Mouse (Mus musculus) cerebellum, adult 9-11 months (tissue): Measurements from ENCODE around the gene Degs2.

Experiments used
- DNase-seq: peaks from one replicate; pipeline ENCODE4 v3.0.0; 2022

The Degs2 gene

DNA sequence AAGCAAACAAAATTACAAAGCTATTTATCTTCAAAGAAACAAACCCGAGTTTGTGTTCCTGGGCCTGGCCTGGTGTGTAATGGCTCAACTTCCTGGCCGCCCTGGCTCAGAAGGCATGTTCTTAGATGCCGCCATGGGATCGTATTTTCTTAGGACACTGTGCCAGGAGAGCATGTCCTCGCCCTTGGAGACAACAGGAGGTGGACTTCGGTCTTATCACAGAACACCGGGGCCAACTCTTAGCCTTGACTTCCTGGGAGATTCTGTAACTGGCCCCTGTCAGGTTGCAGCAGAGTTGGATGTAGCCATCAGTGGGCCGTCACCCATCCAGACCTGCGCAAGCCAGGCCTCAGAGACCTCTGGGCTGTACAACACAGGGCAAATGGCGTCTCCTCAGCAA, 2.5 kb downstream of the Degs2 start:
- DNase-seq: no peak

GRCm38 (mm10) chr12:108698697-108699471, 3.2 kb downstream of the Degs2 start:
- DNase-seq: no peak

DNA sequence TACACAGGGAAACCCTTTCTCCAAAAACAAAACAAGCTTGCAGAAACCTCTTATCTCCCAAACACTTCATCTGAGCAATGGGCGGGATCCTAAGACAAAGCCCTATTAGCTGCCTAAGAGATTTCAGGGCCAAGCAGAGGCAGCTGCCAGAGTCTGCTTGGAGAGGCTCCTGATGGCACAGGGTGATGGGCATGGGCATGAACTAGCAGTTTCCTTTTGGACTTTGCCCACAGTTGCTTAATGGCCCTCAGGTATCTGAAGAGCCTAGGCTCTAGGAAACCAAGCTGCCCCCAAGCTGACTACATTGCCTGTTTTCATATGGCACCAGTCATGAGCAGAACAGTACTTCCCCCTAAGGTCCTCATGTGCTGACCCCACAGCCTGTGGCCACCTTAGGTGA, 7.9 kb downstream of the Degs2 start:
- no peak for DNase-seq

DNA sequence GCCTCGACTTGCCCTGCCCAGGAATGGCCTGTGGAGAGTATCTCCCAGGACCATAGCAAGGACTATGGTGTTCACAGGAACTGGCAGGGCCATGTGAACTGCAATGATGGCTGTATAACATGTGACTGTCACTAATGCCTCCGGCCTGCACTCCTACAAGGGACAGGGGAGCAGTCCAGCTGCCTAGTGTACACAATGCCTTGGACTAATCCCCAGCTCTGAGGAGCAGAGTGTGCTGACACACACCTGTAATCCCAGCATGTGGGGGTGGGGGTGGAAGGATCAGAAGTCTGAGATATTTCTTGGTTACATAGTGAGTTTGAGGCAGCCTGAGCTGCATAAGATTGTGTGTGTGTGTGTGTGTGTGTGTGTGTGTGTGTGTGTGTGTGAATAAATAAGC, 8.5 kb downstream of the Degs2 start:
- DNase-seq: no peak

- DNase-seq: no peak
Observed at GRCm38 (mm10) chr12:108690529-108690928, 11.6 kb downstream of the Degs2 start.

DNA sequence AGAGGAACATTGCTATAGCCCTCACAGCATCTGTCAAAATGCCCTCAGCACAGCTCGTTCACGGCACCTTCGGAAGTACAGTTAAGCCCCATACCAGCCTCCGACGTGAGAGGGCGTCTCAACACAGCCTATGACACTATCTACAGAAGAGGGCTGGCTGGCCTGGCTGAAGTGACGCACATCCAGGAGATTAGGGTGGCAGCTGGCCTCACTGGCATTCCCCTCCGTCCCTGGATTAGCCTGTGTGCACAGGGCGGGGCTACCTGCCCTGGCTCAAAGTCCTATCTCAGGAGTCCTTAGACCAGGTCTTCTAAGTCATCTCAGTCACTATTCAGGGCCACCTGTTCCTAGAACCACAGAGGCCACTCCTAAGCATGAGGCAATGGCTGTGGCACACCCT, 12.9 kb downstream of the Degs2 start:
- no peak for DNase-seq

GRCm38 (mm10) chr12:108686926-108687325, 15.2 kb downstream of the Degs2 start:
- DNase-seq: no peak

GRCm38 (mm10) chr12:108686463-108686862, 15.7 kb downstream of the Degs2 start:
- no peak for DNase-seq

GRCm38 (mm10) chr12:108682240-108683023, 19.7 kb downstream of the Degs2 start:
- DNase-seq: no peak

DNA sequence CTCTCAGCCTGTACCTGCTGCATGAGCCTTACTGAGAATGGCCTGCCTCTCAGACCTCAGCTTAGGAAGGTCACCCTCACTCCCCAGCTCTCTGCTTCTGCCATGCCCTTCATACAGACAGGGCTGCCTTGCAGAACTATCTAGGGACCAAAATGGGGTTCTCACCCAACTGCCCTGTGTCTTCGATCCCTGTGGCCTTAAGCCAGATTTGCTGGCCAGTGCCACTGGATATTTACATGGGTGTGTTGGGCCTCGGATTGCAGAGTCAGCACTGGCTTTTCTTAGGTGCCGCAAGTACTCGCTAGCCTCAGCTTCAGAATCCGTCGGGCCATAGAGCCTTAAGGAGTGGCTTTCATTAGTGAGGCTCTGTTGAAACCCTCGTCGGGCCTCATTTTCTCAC, 21.3 kb downstream of the Degs2 start:
- DNase-seq: no peak

GRCm38 (mm10) chr12:108678366-108678765, 23.7 kb downstream of the Degs2 start:
- no peak for DNase-seq

GRCm38 (mm10) chr12:108677116-108677515, 25.0 kb downstream of the Degs2 start:
- no peak for DNase-seq

- no peak for DNase-seq
Observed at GRCm38 (mm10) chr12:108675614-108676401, 26.3 kb downstream of the Degs2 start.

- no peak for DNase-seq
Observed at GRCm38 (mm10) chr12:108674916-108675315, 27.2 kb downstream of the Degs2 start.

DNA sequence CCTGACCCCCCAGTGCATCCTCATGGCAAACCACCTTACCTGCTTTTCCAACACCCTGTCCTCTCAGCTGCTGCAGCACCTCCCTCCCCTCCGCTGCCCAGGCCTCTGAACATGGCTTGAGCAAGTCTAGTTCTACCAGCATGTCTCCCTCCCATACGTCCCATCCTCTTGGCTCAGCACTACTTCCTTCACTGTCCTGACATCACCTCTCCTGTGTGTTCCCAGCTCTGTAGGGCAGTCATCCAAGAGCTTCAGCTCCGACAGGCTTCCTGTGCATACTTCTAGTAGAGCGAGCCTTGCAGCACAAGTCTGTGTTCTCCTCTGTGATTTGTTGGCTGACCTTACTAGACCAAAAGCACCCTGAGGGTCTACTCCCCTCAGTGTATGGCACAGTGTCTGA, 27.6 kb downstream of the Degs2 start:
- DNase-seq: peak; percentile 65

- DNase-seq: peak; percentile 21
Observed at GRCm38 (mm10) chr12:108673546-108673945, 28.6 kb downstream of the Degs2 start.

- DNase-seq: no peak
Observed at GRCm38 (mm10) chr12:108672908-108673307, 29.2 kb downstream of the Degs2 start.

GRCm38 (mm10) chr12:108671541-108671940, 30.6 kb downstream of the Degs2 start:
- DNase-seq: no peak

- DNase-seq: peak; percentile 39
Observed at GRCm38 (mm10) chr12:108668606-108669235, 33.4 kb downstream of the Degs2 start.

GRCm38 (mm10) chr12:108657350-108657749, 44.8 kb downstream of the Degs2 start:
- DNase-seq: no peak

DNA sequence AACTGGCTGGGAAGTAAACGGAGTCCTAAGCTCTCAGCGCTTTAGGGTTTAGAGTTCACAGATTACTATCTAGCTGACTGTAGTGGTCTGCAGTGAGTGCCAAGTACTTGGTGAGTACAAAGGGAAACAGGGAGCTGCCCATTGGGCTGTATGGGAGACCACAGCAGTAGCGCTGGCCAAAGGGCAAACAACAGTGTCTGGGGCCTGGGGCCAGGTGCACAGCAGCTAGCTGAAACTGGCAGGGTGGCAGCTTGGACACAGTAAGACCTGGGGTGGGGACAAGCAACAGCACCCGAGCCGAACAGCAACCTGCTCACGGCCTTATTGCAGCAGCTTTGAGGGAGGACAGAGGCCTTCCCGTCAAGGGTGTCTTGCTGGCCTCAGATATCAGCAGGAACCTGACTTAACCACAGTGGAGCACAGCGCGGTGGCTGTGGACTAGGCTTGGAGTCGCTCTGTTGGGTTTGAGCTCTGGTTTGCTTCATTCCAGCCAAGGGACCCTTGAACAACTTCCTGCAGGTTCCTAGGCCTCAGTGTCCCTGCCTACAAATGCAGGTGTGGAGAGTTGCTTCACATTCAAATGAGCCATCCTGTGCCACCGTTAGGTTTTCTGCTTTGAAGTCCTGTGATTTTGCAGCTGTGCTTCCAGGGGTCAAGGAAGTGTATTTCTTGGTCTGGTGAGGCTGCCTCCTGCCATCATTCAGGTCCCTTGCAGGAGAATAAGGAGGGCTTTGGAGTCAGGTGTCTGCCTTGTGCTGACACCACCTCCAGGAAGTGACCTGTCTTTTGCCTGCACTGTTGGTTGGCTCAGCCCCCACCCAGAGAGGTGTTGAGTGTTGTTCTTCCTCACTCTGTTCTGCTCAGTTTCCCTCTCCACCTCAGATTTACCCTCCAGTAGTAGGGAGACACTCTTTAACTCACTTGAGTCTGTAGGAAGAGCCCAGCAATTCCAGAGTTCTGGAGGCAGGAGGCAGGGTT, 48.5 kb downstream of the Degs2 start:
- no peak for DNase-seq
